In genomic region chr6:106565316-106565715, GRCm38 (mm10) we compare ENCODE assay signal across 16 mouse cellular contexts.
DNase-seq lines count a peak whose midpoint lies in the region; ATAC-seq and TF ChIP-seq lines count a peak whose summit lies in the region.
"Had no signal": no experiment of that assay in that cellular context is flagged by ENCODE, and none has a peak within 500 bp of the region (broad histone marks: within the 10 kb centered on the region; RNA-seq: fewer than 3 reads in every experiment).

No protein-coding gene starts in this region.

- TF ChIP-seq CTCF in lung, embryonic 14.5 days (IDR thresholded peaks at IDR 0.05; ENCODE audit: low read depth): no peak

- no peaks in the 10 kb centered on the region for H3K27me3 ChIP-seq in lung, embryonic 14.5 days (ENCODE audit: insufficient read depth, low read length)
- H3K27me3 ChIP-seq in midbrain, embryonic 14.5 days (ENCODE audit: control insufficient read depth, insufficient read depth, low read length): no peaks in the 10 kb centered on the region
- no peaks in the 10 kb centered on the region for H3K27me3 ChIP-seq in limb, embryonic 10.5 days (ENCODE audit: low read depth, poor library complexity, severe bottlenecking)
- H3K27me3 ChIP-seq: embryonic facial prominence, embryonic 12.5 days; limb, embryonic 15.5 days; neural tube, embryonic 12.5 days had no signal

- H3K9ac ChIP-seq in lung, embryonic 14.5 days: no peak overlapping the region
- no peak overlapping the region for H3K9ac ChIP-seq in midbrain, embryonic 14.5 days (replicated peaks; ENCODE audit: low read length)
- H3K9ac ChIP-seq: embryonic facial prominence, embryonic 12.5 days; forebrain, postnatal 0 days; limb, embryonic 15.5 days; neural tube, embryonic 12.5 days had no signal

- peak; percentile 5 for DNase-seq in kidney, postnatal 10 days
- DNase-seq in kidney, adult 11 months: no peak
- peak; percentile 4 for DNase-seq in gastrocnemius, postnatal 10 days
- DNase-seq in lung, embryonic 14.5 days: peak; percentile 38
- peak; percentile 6 to 21 for DNase-seq in lung, postnatal 4 days
- no peak for DNase-seq in midbrain, embryonic 14.5 days
- DNase-seq in limb, embryonic 10.5 days (ENCODE audit: low spot score): no peak
- DNase-seq: cerebellum, adult 9-10 months; forebrain, postnatal 0 days; kidney, adult 2 months; kidney, postnatal 36 days; layer of hippocampus, adult 9-11 months had no signal

- H3K4me3 ChIP-seq in lung, embryonic 14.5 days (ENCODE audit: low read depth, low read length): no peak overlapping the region
- H3K4me3 ChIP-seq in midbrain, embryonic 14.5 days (replicated peaks; ENCODE audit: low read depth, low read length): no peak overlapping the region
- H3K4me3 ChIP-seq in limb, embryonic 10.5 days: no peak overlapping the region
- H3K4me3 ChIP-seq: embryonic facial prominence, embryonic 12.5 days; limb, embryonic 15.5 days; neural tube, embryonic 12.5 days had no signal

- H3K4me2 ChIP-seq in lung, embryonic 14.5 days: no peak overlapping the region
- H3K4me2 ChIP-seq in midbrain, embryonic 14.5 days (ENCODE audit: low read length): no peak overlapping the region
- H3K4me2 ChIP-seq: embryonic facial prominence, embryonic 12.5 days; limb, embryonic 15.5 days; neural tube, embryonic 12.5 days had no signal

- H3K9me3 ChIP-seq in lung, embryonic 14.5 days (ENCODE audit: low read depth, low read length): no peaks in the 10 kb centered on the region
- H3K9me3 ChIP-seq in midbrain, embryonic 14.5 days (ENCODE audit: control insufficient read depth, low read length): no peaks in the 10 kb centered on the region
- no peaks in the 10 kb centered on the region for H3K9me3 ChIP-seq in limb, embryonic 10.5 days (replicated peaks)
- H3K9me3 ChIP-seq: embryonic facial prominence, embryonic 12.5 days; limb, embryonic 15.5 days; neural tube, embryonic 12.5 days had no signal

- ATAC-seq in lung, embryonic 14.5 days (ENCODE audit: insufficient read depth): peak; percentile 66; the same call in 1 of the 2 replicates
- ATAC-seq in midbrain, embryonic 14.5 days (ENCODE audit: low FRiP score, low TSS enrichment): no peak
- ATAC-seq: hindbrain, embryonic 16.5 days had no signal

- 61% methylated on average over 7 of the region's 7 CpGs for WGBS in lung, embryonic 14.5 days
- 83% methylated on average over 7 of the region's 7 CpGs for whole genome bisulfite sequencing in midbrain, embryonic 14.5 days
- WGBS in limb, embryonic 10.5 days: 89% methylated on average over 7 of the region's 7 CpGs

- H3K36me3 ChIP-seq in lung, embryonic 14.5 days (ENCODE audit: insufficient read depth): no peaks in the 10 kb centered on the region
- no peaks in the 10 kb centered on the region for H3K36me3 ChIP-seq in midbrain, embryonic 14.5 days (ENCODE audit: control insufficient read depth, insufficient read depth, low read length)
- no peaks in the 10 kb centered on the region for H3K36me3 ChIP-seq in limb, embryonic 10.5 days
- H3K36me3 ChIP-seq: embryonic facial prominence, embryonic 12.5 days; limb, embryonic 15.5 days; neural tube, embryonic 12.5 days had no signal

- no peaks in the 10 kb centered on the region for H3K4me1 ChIP-seq in lung, embryonic 14.5 days (ENCODE audit: insufficient read depth)
- H3K4me1 ChIP-seq in midbrain, embryonic 14.5 days (ENCODE audit: control insufficient read depth, insufficient read depth, low read length): no peaks in the 10 kb centered on the region
- no peaks in the 10 kb centered on the region for H3K4me1 ChIP-seq in limb, embryonic 10.5 days
- H3K4me1 ChIP-seq: embryonic facial prominence, embryonic 12.5 days; limb, embryonic 15.5 days; neural tube, embryonic 12.5 days had no signal

- H3K27ac ChIP-seq in lung, embryonic 14.5 days (ENCODE audit: low read depth): no peak overlapping the region; the same call in 1 of the 2 replicates
- no peak overlapping the region for H3K27ac ChIP-seq in midbrain, embryonic 14.5 days (replicated peaks; ENCODE audit: low read depth, low read length)
- no peak overlapping the region for H3K27ac ChIP-seq in limb, embryonic 10.5 days
- H3K27ac ChIP-seq: embryonic facial prominence, embryonic 12.5 days; limb, embryonic 15.5 days; neural tube, embryonic 12.5 days had no signal

Comparison
In these comparisons a context has a peak if more than half of its experiments do, and no peak if none do; other contexts are left out.
1. DNase-seq: peak in kidney, postnatal 10 days (single experiment), gastrocnemius, postnatal 10 days (single experiment), lung, embryonic 14.5 days (single experiment) and lung, postnatal 4 days (2 of 2); none in kidney, adult 11 months (single experiment), midbrain, embryonic 14.5 days (single experiment) and limb, embryonic 10.5 days (single experiment).